Mouse (Mus musculus) embryonic fibroblast, embryonic 13.5 days (primary cell): Measurements from ENCODE around the gene Gca.

ENCODE experiments used
- CTCF ChIP-seq: IDR thresholded peaks from 2 replicates; pipeline ENCODE4 v1.5.1; 2011; ENCODE audit warnings: mild to moderate bottlenecking, control low read depth, low read length, moderate library complexity, borderline replicate concordance; ENCODE audit not compliant: insufficient read depth
- POLR2A ChIP-seq: IDR thresholded peaks from 2 replicates; pipeline ENCODE4 v1.6.1; 2011; ENCODE audit warnings: low read depth, mild to moderate bottlenecking, control low read depth, low read length, moderate library complexity

- TF ChIP-seq CTCF (no peak), POLR2A (no peak)
Measured at GRCm38 (mm10) chr2:62618934-62619341, 45.1 kb upstream of the Gca start.
